Mouse (Mus musculus) bone marrow macrophage, adult 2 months (primary cell): Measurements from ENCODE around the gene Tex14. TPM values are rescaled to one million over a fixed set of nuclear protein-coding genes. Genes with fewer than 3 reads are reported as not detected.
"Not testable (repeated sequence)": the region's sequence is repeated elsewhere in the genome, so short reads cannot be mapped to it uniquely, and the experiment has no call there.

Experiments
- H3K27ac ChIP-seq: 2 replicates; pipeline ENCODE4 v1.5.1; 2012; ENCODE audit warnings: low read depth, low read length; ENCODE audit not compliant: insufficient read depth
- H3K4me1 ChIP-seq: 2 replicates; pipeline ENCODE4 v1.6.1; 2012; ENCODE audit warnings: low read length; ENCODE audit not compliant: control insufficient read depth, insufficient read depth
- H3K4me3 ChIP-seq: 2 replicates; pipeline ENCODE4 v1.5.1; 2012; ENCODE audit warnings: mild to moderate bottlenecking, low read length, moderate library complexity; ENCODE audit not compliant: insufficient read depth
- CTCF ChIP-seq: IDR thresholded peaks from 2 replicates; pipeline ENCODE4 v1.5.1; 2012; ENCODE audit warnings: low read depth, mild to moderate bottlenecking, low read length, moderate library complexity
- POLR2A ChIP-seq: IDR thresholded peaks from 2 replicates; pipeline ENCODE4 v1.6.1; 2012; ENCODE audit warnings: mild to moderate bottlenecking, low read depth, low read length, borderline replicate concordance
- polyA plus RNA-seq: library from polyadenylated mRNA; stranded (reverse); fragments of >200 nt; gene quantifications from 2 replicates; pipeline ENCODE4 v1.2.4, GENCODE M21; 2012; ENCODE audit not compliant: missing spikeins, insufficient read depth, insufficient read length

Gene Tex14
- polyA plus RNA-seq, 1 experiment: not detected

DNA sequence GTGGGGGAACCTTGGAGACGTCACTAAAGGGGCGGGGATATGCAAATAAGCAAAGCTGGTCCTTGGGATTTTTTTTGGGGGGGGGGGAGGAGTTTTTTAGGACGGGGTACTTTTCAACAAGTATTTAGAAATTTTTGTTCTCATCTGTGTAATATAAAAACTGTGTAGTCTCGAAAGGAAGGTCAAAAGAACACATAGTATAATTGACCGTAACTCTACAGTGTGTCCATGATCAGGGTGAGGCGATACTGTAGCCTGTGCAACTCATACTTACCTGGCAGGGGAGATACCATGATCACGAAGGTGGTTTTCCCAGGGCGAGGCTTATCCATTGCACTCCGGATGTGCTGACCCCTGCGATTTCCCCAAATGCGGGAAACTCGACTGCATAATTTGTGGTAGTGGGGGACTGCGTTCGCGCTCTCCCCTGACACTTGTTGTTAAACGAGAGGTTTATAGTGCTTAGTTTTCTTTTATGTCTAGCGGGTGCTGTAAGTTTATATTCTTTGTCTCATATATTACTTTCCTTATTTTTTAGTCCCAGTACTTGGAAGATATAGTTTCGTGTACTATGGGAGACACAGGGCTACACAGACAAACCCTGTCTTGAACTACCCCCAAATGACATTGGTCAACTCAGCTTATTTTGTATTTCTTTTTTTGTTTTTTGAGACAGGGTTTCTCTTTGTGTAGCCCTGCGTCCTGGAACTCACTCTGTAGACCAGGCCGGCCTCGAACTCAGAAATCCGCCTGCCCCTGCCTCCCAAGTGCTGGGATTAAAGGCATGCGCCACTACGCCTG is 21.8 kb downstream of the Tex14 start:
- Histone ChIP-seq H3K27ac (peak overlapping the region; percentile 53), H3K4me3 (peak overlapping the region; percentile 55)
- H3K4me1 ChIP-seq: not testable (repeated sequence)
- peak; percentile 98 for TF ChIP-seq POLR2A

DNA sequence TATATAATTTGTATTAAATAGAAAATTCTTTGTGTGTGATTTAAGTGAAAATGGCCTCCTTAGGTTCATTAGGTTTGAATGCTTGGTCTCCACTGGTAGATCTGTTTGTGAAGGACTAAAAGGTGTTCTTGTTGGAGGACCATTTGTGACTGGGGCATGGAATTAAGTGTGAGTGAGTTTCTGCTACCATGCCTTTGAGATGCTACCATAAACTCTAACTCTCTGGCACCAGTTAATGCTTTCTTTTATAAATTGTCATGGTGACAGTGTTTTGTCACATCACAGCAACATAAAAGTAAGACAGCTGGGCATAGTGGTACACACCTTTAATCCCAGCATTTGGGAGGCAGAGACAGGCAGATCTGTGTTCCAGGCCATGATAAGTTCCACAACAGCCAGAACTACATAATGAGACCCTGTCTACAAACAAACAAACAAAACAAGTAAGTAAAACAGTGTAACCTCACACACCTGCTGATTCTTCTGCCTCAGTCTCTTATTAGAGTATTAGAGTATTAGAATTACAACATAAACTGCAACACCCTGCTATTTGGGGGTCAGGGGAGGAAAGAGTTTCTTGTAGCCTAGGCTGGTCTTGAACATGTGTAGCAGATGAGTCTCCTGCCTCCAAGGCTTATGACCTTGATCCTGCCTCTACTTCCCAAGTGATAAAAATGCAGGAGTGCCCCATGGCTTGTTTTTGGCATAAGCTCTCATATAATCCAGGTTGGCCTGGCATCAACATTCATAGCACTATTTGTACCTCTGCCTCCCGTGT is 22.6 kb downstream of the Tex14 start:
- TF ChIP-seq CTCF (no peak), POLR2A (no peak)
- H3K27ac ChIP-seq: no peak overlapping the region; the same call in 1 of the 2 replicates

DNA sequence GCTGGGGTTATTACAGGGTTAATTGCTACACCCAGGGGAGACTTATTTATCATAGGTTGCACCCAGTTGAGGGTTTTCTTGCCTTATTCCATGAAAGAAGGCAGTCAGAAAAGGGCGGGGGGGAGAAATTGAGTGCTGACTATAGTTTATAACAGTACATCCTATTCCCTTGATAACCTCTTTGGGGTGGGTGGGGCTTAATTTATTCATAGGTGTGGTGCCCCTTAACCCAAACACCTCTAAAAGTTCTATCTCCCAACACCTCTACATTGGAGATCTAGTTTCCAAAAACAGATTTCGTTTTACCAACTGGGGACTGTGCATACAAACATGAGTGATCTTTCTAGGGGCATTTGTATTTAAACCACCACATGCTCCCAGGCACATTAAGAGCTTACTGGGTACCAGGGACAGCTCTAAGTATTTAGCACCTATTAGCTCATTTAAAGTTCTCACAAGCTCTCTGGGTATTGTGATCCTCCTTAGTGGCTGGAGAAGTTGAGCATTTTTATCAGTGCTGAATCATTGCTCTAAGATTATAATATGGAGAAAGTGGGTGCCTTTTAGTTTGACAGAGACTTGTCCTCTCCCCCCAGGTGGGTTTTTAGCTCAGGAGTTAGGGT is 23.3 kb downstream of the Tex14 start:
- H3K4me3 ChIP-seq: no peak overlapping the region
- H3K4me1 ChIP-seq: peaks cover 6% of the 10 kb centered on the region
- H3K27ac ChIP-seq: no peak overlapping the region
- no peak for TF ChIP-seq CTCF

More for the DNA sequence above, 22.6 kb downstream of the Tex14 start:
- Histone ChIP-seq H3K4me3 (no peak overlapping the region), H3K4me1 (peaks cover 5% of the 10 kb centered on the region)

DNA sequence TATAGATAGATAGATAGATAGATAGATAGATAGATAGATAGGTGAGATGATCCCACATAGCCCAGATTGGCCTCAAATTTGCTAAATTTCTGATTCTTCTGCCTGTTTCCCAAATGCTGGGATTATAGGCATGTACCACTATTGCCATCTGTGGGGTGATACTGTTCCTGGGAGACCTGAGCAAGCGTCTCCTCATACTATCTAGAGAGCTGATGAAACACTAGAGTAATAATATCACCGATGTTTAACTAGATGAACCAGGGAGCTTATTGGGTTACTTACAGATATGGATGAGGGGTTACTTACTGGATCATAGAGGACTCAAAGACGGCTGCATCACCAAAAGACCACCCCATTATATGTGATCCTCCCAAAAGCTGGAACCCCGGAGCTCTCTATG is 24.5 kb downstream of the Tex14 start:
- H3K27ac ChIP-seq: no peak overlapping the region
- peaks cover 9% of the 10 kb centered on the region for H3K4me1 ChIP-seq
- no peak overlapping the region for H3K4me3 ChIP-seq
- TF ChIP-seq CTCF (no peak), POLR2A (no peak)

DNA sequence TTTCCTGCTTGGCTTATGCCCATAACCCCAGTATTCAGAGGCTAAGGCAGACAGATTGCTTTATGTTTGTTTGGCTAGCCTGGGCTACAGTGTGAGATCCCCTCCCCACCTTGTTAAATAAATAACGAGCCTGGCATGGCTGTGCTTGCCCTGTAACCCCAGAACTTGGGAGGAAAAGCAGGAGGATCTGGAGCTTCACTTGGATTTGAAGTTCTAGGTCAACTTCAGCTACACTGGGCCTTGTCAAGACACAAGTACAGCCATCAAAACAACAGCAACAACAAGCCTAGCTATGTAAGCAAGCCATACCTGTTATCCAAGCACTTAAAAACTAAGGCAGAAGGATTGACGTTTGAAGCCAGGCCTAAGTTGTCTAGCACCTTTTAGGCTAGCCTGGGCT is 25.5 kb downstream of the Tex14 start:
- Histone ChIP-seq H3K27ac (no peak overlapping the region), H3K4me3 (no peak overlapping the region), H3K4me1 (peaks cover 9% of the 10 kb centered on the region)
- TF ChIP-seq CTCF (no peak), POLR2A (no peak)

DNA sequence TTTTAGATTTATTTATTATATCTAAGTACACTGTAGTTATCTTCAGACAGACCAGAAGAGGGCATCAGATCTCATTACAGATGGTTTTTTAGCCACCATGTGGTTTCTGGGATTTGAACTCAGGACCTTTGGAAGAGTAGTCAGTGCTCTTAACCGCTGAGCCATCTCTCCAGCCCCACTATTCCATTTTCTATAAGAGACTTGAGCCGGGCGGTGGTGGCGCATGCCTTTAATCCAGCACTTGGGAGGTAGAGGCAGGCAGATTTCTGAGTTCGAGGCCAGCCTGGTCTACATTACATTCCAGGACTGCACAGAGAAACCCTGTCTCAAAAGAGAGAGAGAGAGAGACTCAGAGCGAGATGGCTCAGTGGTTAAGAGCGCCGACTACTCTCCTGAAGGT is 26.9 kb downstream of the Tex14 start:
- H3K4me3 ChIP-seq, H3K27ac ChIP-seq, H3K4me1 ChIP-seq: not testable (repeated sequence)

DNA sequence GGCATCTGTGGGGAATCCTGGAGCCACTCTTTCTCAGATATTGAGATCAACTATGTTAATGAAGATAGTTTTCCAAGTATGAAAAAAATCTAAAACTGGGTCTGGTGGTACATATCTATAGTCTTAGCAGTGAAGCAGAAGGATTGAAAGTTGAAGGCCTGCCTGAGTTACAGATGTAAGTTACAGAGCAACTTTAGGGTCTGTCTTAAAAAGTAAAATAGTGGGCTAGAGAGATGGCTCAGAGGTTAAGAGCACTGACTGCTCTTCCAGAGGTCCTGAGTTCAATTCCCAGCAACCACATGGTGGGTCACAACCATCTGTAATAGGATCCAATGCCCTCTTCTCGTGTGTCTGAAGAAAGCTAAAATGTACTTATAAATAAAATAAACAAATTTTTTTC is 27.6 kb downstream of the Tex14 start:
- H3K27ac ChIP-seq: no peak overlapping the region
- TF ChIP-seq CTCF (no peak), POLR2A (no peak)

DNA sequence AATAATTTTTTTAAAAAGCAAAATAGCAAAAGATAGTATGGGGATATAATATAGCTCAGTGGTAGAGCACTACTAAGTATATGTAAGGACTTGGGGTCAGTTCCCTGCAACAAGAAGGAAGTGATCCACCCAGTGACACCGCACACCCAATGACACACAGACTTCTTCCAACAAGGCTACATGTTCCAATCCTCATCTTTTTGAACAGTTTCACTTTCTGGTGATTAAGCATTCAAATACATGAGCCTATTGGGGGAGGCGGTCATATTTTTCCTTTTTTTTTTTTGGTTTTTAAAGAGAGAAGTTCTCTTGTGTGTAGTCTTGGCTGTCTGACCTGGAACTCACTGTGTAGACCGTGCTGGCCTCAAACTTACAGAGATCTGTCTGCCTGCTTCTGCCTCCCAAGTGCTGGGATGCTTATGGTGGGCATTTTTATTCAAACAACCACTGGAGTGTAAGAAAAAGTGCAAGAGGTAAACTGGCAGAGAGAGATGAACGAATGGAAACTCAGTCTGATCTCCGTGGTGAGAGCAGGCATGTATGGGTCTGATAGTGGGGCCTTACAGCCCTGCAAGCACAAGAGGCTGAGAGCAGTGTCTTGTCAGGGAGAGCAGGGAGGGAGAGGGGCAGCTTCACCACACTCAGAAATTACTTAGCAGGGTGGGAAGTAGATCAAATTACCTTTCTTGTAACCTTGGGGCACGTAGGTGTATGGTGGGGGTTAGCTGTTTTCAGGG is 28.2 kb downstream of the Tex14 start:
- peaks cover 9% of the 10 kb centered on the region for H3K4me1 ChIP-seq
- H3K4me3 ChIP-seq: no peak overlapping the region
- TF ChIP-seq CTCF (no peak), POLR2A (no peak)
- no peak overlapping the region for H3K27ac ChIP-seq

More for the DNA sequence above, 27.6 kb downstream of the Tex14 start:
- H3K4me3 ChIP-seq: no peak overlapping the region
- peaks cover 9% of the 10 kb centered on the region for H3K4me1 ChIP-seq

DNA sequence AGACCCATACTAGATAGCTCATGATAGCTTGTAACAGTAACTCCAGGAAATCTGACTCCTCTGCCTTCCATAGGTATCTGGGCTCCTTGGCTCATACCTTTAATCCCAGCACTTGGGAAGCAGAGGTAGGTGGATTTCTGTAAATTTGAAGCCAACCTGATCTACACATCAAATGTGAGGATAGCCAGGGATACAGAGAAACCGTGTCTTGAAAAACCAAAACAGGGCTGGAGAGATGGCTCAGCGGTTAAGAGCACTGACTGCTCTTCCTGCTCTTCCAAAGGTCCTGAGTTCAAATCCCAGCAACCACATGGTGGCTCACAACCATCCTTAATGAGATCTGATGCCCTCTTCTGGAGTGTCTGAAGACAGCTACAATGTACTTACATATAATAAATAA is 30.2 kb downstream of the Tex14 start:
- not testable (repeated sequence) for H3K4me3 ChIP-seq, H3K27ac ChIP-seq, H3K4me1 ChIP-seq

DNA sequence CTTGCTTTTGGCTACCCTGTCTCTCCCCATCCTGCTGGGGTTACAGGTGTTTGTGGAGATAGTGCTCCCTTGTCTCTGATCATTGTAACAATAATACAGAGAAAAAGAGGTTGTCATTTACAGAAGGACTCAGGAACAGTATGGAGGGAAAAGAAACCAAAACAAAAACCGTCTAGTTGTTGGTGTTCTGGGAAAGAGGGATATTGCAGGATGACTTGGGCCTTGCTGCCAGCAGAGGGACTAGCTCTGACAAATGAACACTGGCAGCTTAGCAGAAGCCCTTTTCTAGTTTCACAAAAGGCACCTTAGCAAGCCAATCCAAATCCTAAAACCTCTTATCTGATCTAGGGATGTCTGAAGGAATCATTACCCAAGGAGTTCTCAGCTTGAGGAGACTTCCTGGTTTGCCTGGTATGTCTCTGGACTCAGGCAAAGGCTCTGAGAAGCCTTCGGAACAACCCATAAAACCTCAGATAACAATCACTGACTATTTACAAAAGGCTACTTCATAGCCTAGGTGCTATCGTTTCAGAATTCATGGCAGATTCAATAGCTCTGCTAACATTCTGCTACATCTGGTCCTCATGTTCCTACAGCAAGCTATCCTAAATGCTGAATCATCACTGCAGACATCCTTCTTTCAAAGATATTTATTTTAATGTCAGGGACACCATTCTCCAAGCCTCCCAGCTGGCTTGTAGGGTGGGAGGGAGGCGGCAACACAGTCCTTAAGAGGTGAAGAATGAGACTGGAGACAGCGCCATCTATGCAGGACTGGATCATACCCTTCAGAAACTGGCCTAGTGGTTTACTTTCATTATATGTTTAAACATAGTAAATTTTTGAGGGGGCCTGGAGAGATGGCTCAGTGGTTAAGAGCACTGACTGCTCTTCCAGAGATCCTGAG is 31.7 kb downstream of the Tex14 start:
- TF ChIP-seq CTCF (no peak), POLR2A (no peak)
- H3K4me1 ChIP-seq: peaks cover 5% of the 10 kb centered on the region
- no peak overlapping the region for H3K27ac ChIP-seq
- no peak overlapping the region for H3K4me3 ChIP-seq
